In the genomic region with DNA sequence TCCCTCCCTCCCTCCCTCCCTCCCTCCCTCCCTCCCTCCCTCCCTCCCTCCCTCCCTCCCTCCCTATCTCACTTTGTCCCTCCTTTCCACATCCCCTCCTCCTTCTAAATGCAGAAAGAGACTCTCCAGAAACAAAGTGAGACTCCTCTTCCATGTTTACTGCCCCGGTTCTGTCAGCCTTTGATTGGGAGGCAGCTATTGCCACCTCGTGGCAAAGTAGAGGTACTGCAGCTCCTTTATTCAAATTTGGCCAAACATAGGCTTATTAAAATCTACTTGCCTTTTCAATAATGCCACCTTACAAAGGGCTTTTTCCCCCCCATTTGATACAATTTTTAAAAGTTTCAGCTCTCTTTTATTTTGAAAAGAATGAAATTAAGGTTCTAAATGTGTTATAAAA, we compare ENCODE assay signal across 8 mouse cellular contexts. TPM values are rescaled to one million over a fixed set of nuclear protein-coding genes. Genes with fewer than 3 reads are reported as not detected.
DNase-seq lines count a peak whose midpoint lies in the region; ATAC-seq lines count a peak whose summit lies in the region.

No protein-coding gene starts in this region.

- 0% methylated on average over 2 of the region's 2 CpGs for WGBS in hindbrain, embryonic 14.5 days
- WGBS in hindbrain, embryonic 12.5 days, result 0% methylated on average over 2 of the region's 2 CpGs

- H3K9me3 ChIP-seq in hindbrain, embryonic 14.5 days (ENCODE audit: control insufficient read depth, low read length), result no peaks in the 10 kb centered on the region
- H3K9me3 ChIP-seq in hindbrain, embryonic 12.5 days (replicated peaks), result no peaks in the 10 kb centered on the region

- H3K4me2 ChIP-seq in hindbrain, embryonic 14.5 days (replicated peaks), result no peak overlapping the region
- H3K4me2 ChIP-seq in hindbrain, embryonic 12.5 days (replicated peaks), result no peak overlapping the region

- no peaks in the 10 kb centered on the region for H3K27me3 ChIP-seq in hindbrain, embryonic 14.5 days (ENCODE audit: control insufficient read depth, insufficient read depth, low read length)
- H3K27me3 ChIP-seq in hindbrain, embryonic 12.5 days, result no peaks in the 10 kb centered on the region

- ATAC-seq in hindbrain, embryonic 14.5 days (ENCODE audit: low FRiP score), result no peak
- ATAC-seq in hindbrain, embryonic 12.5 days (ENCODE audit: low FRiP score), result no peak
- peak; percentile 71 for ATAC-seq in megakaryocyte, adult 5-6 weeks (ENCODE audit: poor library complexity, severe bottlenecking)

- no peak overlapping the region for H3K9ac ChIP-seq in hindbrain, embryonic 14.5 days
- H3K9ac ChIP-seq in hindbrain, embryonic 12.5 days, result no peak overlapping the region

- peaks cover 27% of the 10 kb centered on the region for H3K4me1 ChIP-seq in hindbrain, embryonic 14.5 days (replicated peaks; ENCODE audit: control insufficient read depth, insufficient read depth, low read length)
- H3K4me1 ChIP-seq in hindbrain, embryonic 12.5 days, result peaks cover 25% of the 10 kb centered on the region

- no peak overlapping the region for H3K27ac ChIP-seq in hindbrain, embryonic 14.5 days
- H3K27ac ChIP-seq in hindbrain, embryonic 12.5 days, result no peak overlapping the region

- H3K4me3 ChIP-seq in hindbrain, embryonic 14.5 days (replicated peaks; ENCODE audit: low read length), result no peak overlapping the region
- no peak overlapping the region for H3K4me3 ChIP-seq in hindbrain, embryonic 12.5 days

- peak; percentile 82 for DNase-seq in hindbrain, embryonic 14.5 days (ENCODE audit: low spot score)
- DNase-seq in B cell, adult 2 months, result peak; percentile 37 to 45
- peak; percentile 60 for DNase-seq in Muller cell, postnatal 12 days (ENCODE audit: inconsistent ontology term)
- peak; percentile 34 for DNase-seq in embryo, embryonic 9.5 days (ENCODE audit: extremely low spot score)
- DNase-seq in frontal cortex, postnatal 36 days (ENCODE audit: low spot score in 2 of 2), result no peak
- DNase-seq in urinary bladder, postnatal 4 days (ENCODE audit: low spot score in 2 of 2), result no peak

- H3K36me3 ChIP-seq in hindbrain, embryonic 14.5 days (replicated peaks; ENCODE audit: control insufficient read depth, insufficient read depth), result peaks cover 30% of the 10 kb centered on the region
- peaks cover 22% of the 10 kb centered on the region; the same call in 1 of the 2 replicates for H3K36me3 ChIP-seq in hindbrain, embryonic 12.5 days

RNA-seq across cellular contexts. Expression of gene Scg5, which starts 5.0 kb away (rescaled TPM):
- polyA plus RNA-seq in hindbrain, embryonic 14.5 days (2014; fragmentation: Nextera tagmentation; extraction: Ambion mirVana), result 240 and 244 TPM in 2 replicates
- polyA plus RNA-seq in hindbrain, embryonic 12.5 days (2016; fragmentation: Nextera tagmentation; extraction: Ambion mirVana), result 74.5 and 80.9 TPM in 2 replicates
- 0.82 and 1.1 TPM in 2 replicates for total RNA-seq in megakaryocyte, adult 5-6 weeks (2015)
- total RNA-seq in megakaryocyte, adult 5-6 weeks (2017), result not detected in 2 replicates

RNA-seq across cellular contexts. Expression of gene Arhgap11a, which starts 24.6 kb away (rescaled TPM):
- polyA plus RNA-seq in hindbrain, embryonic 14.5 days (2014; fragmentation: Nextera tagmentation; extraction: Ambion mirVana), result 1.1 TPM in 2 replicates
- polyA plus RNA-seq in hindbrain, embryonic 12.5 days (2016; fragmentation: Nextera tagmentation; extraction: Ambion mirVana), result 40.0 and 42.7 TPM in 2 replicates
- 48.6 and 49.1 TPM in 2 replicates for total RNA-seq in megakaryocyte, adult 5-6 weeks (2015)
- 44.1 and 56.3 TPM in 2 replicates for total RNA-seq in megakaryocyte, adult 5-6 weeks (2017)

Comparison
In these comparisons a context has a peak if more than half of its experiments do, and no peak if none do; other contexts are left out.
1. RNA of gene Arhgap11a, which starts 24.6 kb away (polyA plus RNA-seq): 40.0 to 42.7 TPM in hindbrain, embryonic 12.5 days; 1.1 TPM in hindbrain, embryonic 14.5 days; every median in the first group is over 10 times any median in the second.
2. DNase-seq: peak in hindbrain, embryonic 14.5 days (single experiment), B cell, adult 2 months (2 of 2), Muller cell, postnatal 12 days (single experiment) and embryo, embryonic 9.5 days (single experiment); none in frontal cortex, postnatal 36 days (0 of 2) and urinary bladder, postnatal 4 days (0 of 2).